Mouse (Mus musculus) MEL (cell line): ENCODE measurements at regions not wholly inside any gene's neighbourhood (a gene's known extent, or its start where the extent isn't known, plus 50 kb on each side); places are given as distances from the start of the nearest gene placed in this dataset.

Experiments used
- DNase-seq: peaks from one replicate; pipeline ENCODE4 v3.0.0; 2011; ENCODE audit warnings: low read depth, low spot score
- H3K27ac ChIP-seq: 2 replicates; pipeline ENCODE4 v1.5.1; 2012; ENCODE audit warnings: low read depth, mild to moderate bottlenecking, control low read depth, low read length, moderate library complexity; ENCODE audit not compliant: control insufficient read depth
- H3K27me3 ChIP-seq, 2 experiments: fragments of 150-350 bp in 1 of 2; sonication (generic) in 1 of 2; 2 replicates each; pipeline ENCODE4 v1.6.1; 2012; ENCODE audit warnings: low read length in 2 of 2, mild to moderate bottlenecking in 2 of 2, improper control_type of control experiment in 1 of 2, moderate library complexity in 1 of 2; ENCODE audit not compliant: insufficient read depth in 2 of 2, control insufficient read depth in 1 of 2
- H3K36me3 ChIP-seq, 2 experiments: 2 replicates each; pipeline ENCODE4 v1.6.1; 2012 to 2014; ENCODE audit warnings: low read length in 2 of 2, improper control_type of control experiment in 1 of 2, inconsistent platforms in 1 of 2, mild to moderate bottlenecking in 1 of 2; ENCODE audit not compliant: insufficient read depth in 2 of 2, control insufficient read depth in 1 of 2
- H3K4me1 ChIP-seq, 2 experiments: fragments of 150-350 bp in 1 of 2; sonication (generic) in 1 of 2; 2 replicates each; pipeline ENCODE4 v1.6.1; 2012; ENCODE audit warnings: low read length in 2 of 2, improper control_type of control experiment in 1 of 2, mild to moderate bottlenecking in 1 of 2; ENCODE audit not compliant: insufficient read depth in 2 of 2, control insufficient read depth in 1 of 2
- H3K4me3 ChIP-seq, 2 experiments: fragments of 150-350 bp in 1 of 2; sonication (generic) in 1 of 2; 2 replicates each; pipeline ENCODE4 v1.5.1; 2012; ENCODE audit warnings: low read depth in 2 of 2, low read length in 2 of 2, mild to moderate bottlenecking in 2 of 2, moderate library complexity in 2 of 2, control low read depth in 1 of 2, improper control_type of control experiment in 1 of 2; ENCODE audit not compliant: control insufficient read depth in 1 of 2, insufficient read depth in 1 of 2
- H3K79me2 ChIP-seq: 2 replicates; pipeline ENCODE4 v1.6.1; 2012; ENCODE audit warnings: mild to moderate bottlenecking, low read length, moderate library complexity; ENCODE audit not compliant: control insufficient read depth, poor library complexity, insufficient read depth
- H3K9ac ChIP-seq: 2 replicates; pipeline ENCODE4 v1.6.1; 2012; ENCODE audit warnings: low read depth, mild to moderate bottlenecking, control low read depth, low read length, moderate library complexity; ENCODE audit not compliant: control insufficient read depth, poor library complexity, severe bottlenecking
- H3K9me3 ChIP-seq: fragments of 150-350 bp; sonication (generic); replicated peaks from 2 replicates; pipeline ENCODE4 v1.6.1; 2012; ENCODE audit warnings: mild to moderate bottlenecking, low read length, improper control_type of control experiment, moderate library complexity; ENCODE audit not compliant: insufficient read depth
- BHLHE40 ChIP-seq: IDR thresholded peaks from 2 replicates; pipeline ENCODE4 v1.6.1; 2012; ENCODE audit warnings: low read depth, mild to moderate bottlenecking, inconsistent platforms, low read length, improper control_type of control experiment, borderline replicate concordance
- CHD1 ChIP-seq: IDR thresholded peaks from 2 replicates; pipeline ENCODE4 v1.6.1; 2012; ENCODE audit warnings: low read depth, mild to moderate bottlenecking, inconsistent platforms, low read length, improper control_type of control experiment
- CHD2 ChIP-seq: IDR thresholded peaks from 2 replicates; pipeline ENCODE4 v1.6.1; 2011; ENCODE audit warnings: low read length, improper control_type of control experiment
- CTCF ChIP-seq, 3 experiments: IDR thresholded peaks in 2 of 3; conservative IDR thresholded peaks in 1 of 3; 2 replicates each; pipeline ENCODE4 v1.5.1; 2011 to 2012; ENCODE audit warnings: low read length in 3 of 3, low read depth in 2 of 3, mild to moderate bottlenecking in 2 of 3, improper control_type of control experiment in 1 of 3, inconsistent platforms in 1 of 3, mixed read lengths in 1 of 3, moderate library complexity in 1 of 3; ENCODE audit not compliant: control insufficient read depth in 1 of 3, insufficient read depth in 1 of 3, poor library complexity in 1 of 3, severe bottlenecking in 1 of 3
- E2F4 ChIP-seq: IDR thresholded peaks from 2 replicates; pipeline ENCODE4 v1.6.1; 2011; ENCODE audit warnings: low read depth, low read length, improper control_type of control experiment, borderline replicate concordance
- ELF1 ChIP-seq: IDR thresholded peaks from 2 replicates; pipeline ENCODE4 v1.6.1; 2014; ENCODE audit warnings: low read depth, mild to moderate bottlenecking, inconsistent platforms, low read length, improper control_type of control experiment, moderate library complexity
- EP300 ChIP-seq, 2 experiments: IDR thresholded peaks; 2 replicates each; pipeline ENCODE4 v1.6.1; 2011; ENCODE audit warnings: improper control_type of control experiment in 2 of 2, low read length in 2 of 2, low read depth in 1 of 2, mild to moderate bottlenecking in 1 of 2
- GABPA ChIP-seq: IDR thresholded peaks from 2 replicates; pipeline ENCODE4 v1.6.1; 2012; ENCODE audit warnings: low read depth, mild to moderate bottlenecking, inconsistent platforms, low read length, improper control_type of control experiment, moderate library complexity
- GATA1 ChIP-seq: IDR thresholded peaks from 2 replicates; pipeline ENCODE4 v1.6.1; 2011; ENCODE audit warnings: low read depth, low read length, improper control_type of control experiment
- HCFC1 ChIP-seq: IDR thresholded peaks from 2 replicates; pipeline ENCODE4 v1.6.1; 2012; ENCODE audit warnings: low read depth, mild to moderate bottlenecking, inconsistent platforms, low read length, improper control_type of control experiment, moderate library complexity
- JUND ChIP-seq: IDR thresholded peaks from 2 replicates; pipeline ENCODE4 v1.6.1; 2011; ENCODE audit warnings: low read depth, mild to moderate bottlenecking, improper control_type of control experiment, low read length
- MAFK ChIP-seq: IDR thresholded peaks from 2 replicates; pipeline ENCODE4 v1.6.1; 2011; ENCODE audit warnings: low read depth, mild to moderate bottlenecking, low read length, improper control_type of control experiment, borderline replicate concordance
- MAX ChIP-seq: IDR thresholded peaks from 2 replicates; pipeline ENCODE4 v1.6.1; 2011; ENCODE audit warnings: low read length, improper control_type of control experiment
- MAZ ChIP-seq: IDR thresholded peaks from 2 replicates; pipeline ENCODE4 v1.6.1; 2012; ENCODE audit warnings: low read depth, mild to moderate bottlenecking, inconsistent platforms, low read length, improper control_type of control experiment
- MEF2A ChIP-seq: IDR thresholded peaks from 2 replicates; pipeline ENCODE4 v1.6.1; 2014; ENCODE audit warnings: low read depth, mild to moderate bottlenecking, inconsistent platforms, low read length, improper control_type of control experiment; ENCODE audit not compliant: poor library complexity, insufficient replicate concordance, severe bottlenecking; ENCODE audit errors: extremely low read depth
- MXI1 ChIP-seq: IDR thresholded peaks from 2 replicates; pipeline ENCODE4 v1.6.1; 2011; ENCODE audit warnings: mild to moderate bottlenecking, low read depth, low read length, improper control_type of control experiment
- MYB ChIP-seq: IDR thresholded peaks from 2 replicates; pipeline ENCODE4 v1.6.1; 2011; ENCODE audit warnings: mild to moderate bottlenecking, low read depth, low read length, improper control_type of control experiment
- MYC ChIP-seq: IDR thresholded peaks from 2 replicates; pipeline ENCODE4 v1.6.1; 2011; ENCODE audit warnings: low read depth, mild to moderate bottlenecking, low read length, improper control_type of control experiment, moderate library complexity
- NELFE ChIP-seq: IDR thresholded peaks from 2 replicates; pipeline ENCODE4 v1.6.1; 2011; ENCODE audit warnings: low read depth, low read length, improper control_type of control experiment
- NRF1 ChIP-seq: IDR thresholded peaks from 2 replicates; pipeline ENCODE4 v1.6.1; 2014; ENCODE audit warnings: low read depth, mild to moderate bottlenecking, inconsistent platforms, low read length, improper control_type of control experiment, moderate library complexity; ENCODE audit not compliant: poor library complexity, insufficient read depth, severe bottlenecking
- POLR2A ChIP-seq, 2 experiments: IDR thresholded peaks; 2 replicates each; pipeline ENCODE4 v1.6.1; 2011 to 2012; ENCODE audit warnings: low read length in 2 of 2, mild to moderate bottlenecking in 2 of 2, control low read depth in 1 of 2, improper control_type of control experiment in 1 of 2, low read depth in 1 of 2, moderate library complexity in 1 of 2; ENCODE audit not compliant: control insufficient read depth in 1 of 2, insufficient read depth in 1 of 2, poor library complexity in 1 of 2
- POLR2AphosphoS2 ChIP-seq: IDR thresholded peaks from 2 replicates; pipeline ENCODE4 v1.6.1; 2011; ENCODE audit warnings: low read length, improper control_type of control experiment
- POLR2AphosphoS5 ChIP-seq: IDR thresholded peaks from 2 replicates; pipeline ENCODE4 v1.6.1; 2012; ENCODE audit warnings: low read depth, borderline replicate concordance, mild to moderate bottlenecking, inconsistent platforms, low read length, moderate library complexity, mixed read lengths
- RAD21 ChIP-seq: IDR thresholded peaks from 2 replicates; pipeline ENCODE4 v1.6.1; 2011; ENCODE audit warnings: mild to moderate bottlenecking, low read depth, low read length, improper control_type of control experiment
- RCOR1 ChIP-seq: IDR thresholded peaks from 2 replicates; pipeline ENCODE4 v1.6.1; 2012; ENCODE audit warnings: low read depth, mild to moderate bottlenecking, inconsistent platforms, low read length, improper control_type of control experiment
- SIN3A ChIP-seq: IDR thresholded peaks from 2 replicates; pipeline ENCODE4 v1.6.1; 2012; ENCODE audit warnings: low read length, improper control_type of control experiment, inconsistent platforms
- SMC3 ChIP-seq: IDR thresholded peaks from 2 replicates; pipeline ENCODE4 v1.6.1; 2011; ENCODE audit warnings: low read depth, low read length, improper control_type of control experiment
- TAL1 ChIP-seq: IDR thresholded peaks from 2 replicates; pipeline ENCODE4 v1.6.1; 2012; ENCODE audit warnings: mild to moderate bottlenecking, inconsistent platforms, low read length, moderate library complexity, mixed read lengths
- TBP ChIP-seq: IDR thresholded peaks from 2 replicates; pipeline ENCODE4 v1.8.0; 2011; ENCODE audit warnings: low read depth, low read length, improper control_type of control experiment
- TCF12 ChIP-seq: IDR thresholded peaks from 2 replicates; pipeline ENCODE4 v1.6.1; 2014; ENCODE audit warnings: low read depth, mild to moderate bottlenecking, inconsistent platforms, low read length, improper control_type of control experiment, moderate library complexity
- UBTF ChIP-seq: IDR thresholded peaks from 2 replicates; pipeline ENCODE4 v1.6.1; 2012; ENCODE audit warnings: low read depth, mild to moderate bottlenecking, inconsistent platforms, low read length, improper control_type of control experiment, moderate library complexity, borderline replicate concordance; ENCODE audit not compliant: insufficient read depth
- USF1 ChIP-seq: IDR thresholded peaks from 2 replicates; pipeline ENCODE4 v1.6.1; 2014; ENCODE audit warnings: low read depth, mild to moderate bottlenecking, inconsistent platforms, low read length, improper control_type of control experiment, moderate library complexity
- USF2 ChIP-seq, 2 experiments: IDR thresholded peaks; 2 replicates each; pipeline ENCODE4 v1.6.1; 2011 to 2012; ENCODE audit warnings: improper control_type of control experiment in 2 of 2, low read length in 2 of 2, borderline replicate concordance in 1 of 2, inconsistent platforms in 1 of 2, low read depth in 1 of 2, mild to moderate bottlenecking in 1 of 2; ENCODE audit not compliant: insufficient read depth in 1 of 2
- ZC3H11A ChIP-seq: IDR thresholded peaks from 2 replicates; pipeline ENCODE4 v1.6.1; 2012; ENCODE audit warnings: low read depth, mild to moderate bottlenecking, inconsistent platforms, low read length, improper control_type of control experiment
- ZKSCAN1 ChIP-seq: IDR thresholded peaks from 2 replicates; pipeline ENCODE4 v1.6.1; 2012; ENCODE audit warnings: low read depth, mild to moderate bottlenecking, inconsistent platforms, low read length, improper control_type of control experiment, moderate library complexity
- ZMIZ1 ChIP-seq: IDR thresholded peaks from 2 replicates; pipeline ENCODE4 v1.6.1; 2012; ENCODE audit warnings: low read depth, mild to moderate bottlenecking, inconsistent platforms, low read length, improper control_type of control experiment, moderate library complexity

GRCm38 (mm10) chr2:50690120-50691103, 393.8 kb upstream of the Mmadhc start:
- peak; percentile 64 for DNase-seq
- Histone ChIP-seq H3K36me3 (peaks cover 0 to 8% of the 10 kb centered on the region in 2 experiments; a peak in 2 of 4 replicates), H3K27me3 (no peaks in the 10 kb centered on the region; a peak in 1 of 4 replicates), H3K4me1 (peaks cover 0 to 2% of the 10 kb centered on the region in 2 experiments; a peak in 1 of 4 replicates), H3K9ac (no peak overlapping the region), H3K9me3 (no peaks in the 10 kb centered on the region), H3K4me3 (no peak overlapping the region), H3K27ac (no peak overlapping the region), H3K79me2 (no peaks in the 10 kb centered on the region)
- TF ChIP-seq MEF2A (no peak), MAX (no peak), MAFK (no peak), E2F4 (no peak), TBP (no peak), ZC3H11A (no peak), ZKSCAN1 (no peak), BHLHE40 (no peak), USF2 (IDR thresholded peaks at IDR 0.05; ENCODE audit: borderline replicate concordance in 1 of 2, insufficient read depth in 1 of 2, low read depth in 1 of 2, low read length in 2 of 2) (no peak), RAD21 (no peak), NRF1 (no peak), SMC3 (no peak), POLR2AphosphoS5 (no peak), TCF12 (peak; percentile 38; the same call in 1 of the 2 replicates), USF1 (no peak), ZMIZ1 (no peak), JUND (no peak), MXI1 (no peak), NELFE (no peak), RCOR1 (peak; percentile 68), TAL1 (peak; percentile 14; the same call in 1 of the 2 replicates), HCFC1 (no peak), SIN3A (no peak), MYB (no peak), CHD1 (no peak), MYC (no peak), UBTF (no peak), POLR2A (IDR thresholded peaks at IDR 0.05; ENCODE audit: control insufficient read depth in 1 of 2, insufficient read depth in 1 of 2, low read depth in 1 of 2, low read length in 2 of 2, poor library complexity in 1 of 2) (no peak), EP300 (IDR thresholded peaks at IDR 0.05; ENCODE audit: low read depth in 1 of 2, low read length in 2 of 2) (peak; percentile 66 to 67), POLR2AphosphoS2 (no peak), GABPA (no peak), CTCF (IDR thresholded peaks at IDR 0.05 in 2 of 3, conservative IDR thresholded peaks at IDR 0.05 in 1 of 3; ENCODE audit: control insufficient read depth in 1 of 3, insufficient read depth in 1 of 3, low read depth in 2 of 3, low read length in 3 of 3, poor library complexity in 1 of 3, severe bottlenecking in 1 of 3) (no peak), CHD2 (no peak), GATA1 (peak; percentile 87), MAZ (no peak), ELF1 (no peak)
